ENCODE assay signal across 7 mouse cellular contexts in the genomic region with DNA sequence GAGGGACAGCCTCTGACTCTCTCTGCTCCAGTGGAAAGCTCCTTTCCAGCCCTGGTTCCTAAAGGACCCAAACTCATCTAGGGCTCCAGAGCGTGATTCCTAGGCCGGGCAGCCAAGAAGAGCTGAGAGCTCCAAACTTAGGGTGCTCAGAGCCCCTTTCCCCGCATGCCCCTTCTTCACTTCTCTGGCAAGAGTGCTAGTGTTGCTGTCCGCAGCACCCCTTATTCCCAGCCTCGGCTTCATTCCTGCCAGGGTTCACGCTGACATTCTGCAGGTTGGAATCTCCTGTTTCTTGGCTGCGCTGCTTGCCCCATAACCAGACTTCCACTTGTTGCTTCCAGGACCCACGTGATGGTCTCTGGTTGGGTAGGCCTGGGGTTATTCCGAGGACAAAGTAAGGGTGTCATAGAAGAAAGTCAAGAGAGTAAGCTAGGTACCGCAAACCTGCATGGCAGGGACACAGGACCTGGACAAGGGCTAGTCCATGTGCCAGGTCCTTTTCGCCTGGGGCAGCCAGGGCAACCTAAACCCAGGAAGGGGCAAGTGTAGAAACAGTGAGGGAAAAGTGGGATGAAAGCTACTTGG. TPM values are rescaled to one million over a fixed set of nuclear protein-coding genes. Genes with fewer than 3 reads are reported as not detected.
DNase-seq lines count a peak whose midpoint lies in the region; ATAC-seq and TF ChIP-seq lines count a peak whose summit lies in the region.

No protein-coding gene starts in this region.

- peaks cover 25% of the 10 kb centered on the region for H3K4me1 ChIP-seq in forebrain, embryonic 12.5 days
- H3K4me1 ChIP-seq in limb, embryonic 12.5 days (replicated peaks): peaks cover 24% of the 10 kb centered on the region
- peaks cover 22% of the 10 kb centered on the region for H3K4me1 ChIP-seq in olfactory bulb, adult 2 months (ENCODE audit: control insufficient read depth, insufficient read depth, low read length)

- WGBS in forebrain, embryonic 12.5 days: 5% methylated on average over 11 of the region's 11 CpGs
- 5% methylated on average over 11 of the region's 11 CpGs for WGBS in limb, embryonic 12.5 days
- 7% methylated on average over 11 of the region's 11 CpGs for WGBS in olfactory bulb, adult 2 months

- no peak for TF ChIP-seq POLR2A in olfactory bulb, adult 2 months (IDR thresholded peaks at IDR 0.05; ENCODE audit: insufficient read depth, low read depth, low read length)

- H3K27me3 ChIP-seq in forebrain, embryonic 12.5 days: peaks cover 75% of the 10 kb centered on the region
- peaks cover 78% of the 10 kb centered on the region for H3K27me3 ChIP-seq in limb, embryonic 12.5 days

- ATAC-seq in forebrain, embryonic 12.5 days (ENCODE audit: low FRiP score): no peak
- ATAC-seq in limb, embryonic 12.5 days (ENCODE audit: insufficient number of reproducible peaks, insufficient read depth, low FRiP score, low TSS enrichment, low read depth): peak; percentile 26; the same call in 1 of the 2 replicates

- peak; percentile 12 for DNase-seq in thymus, postnatal 0 days (ENCODE audit: low spot score)
- DNase-seq in thymus, postnatal 4 days: no peak
- DNase-seq in adrenal gland, adult 18-20 months (ENCODE audit: low spot score in 2 of 2): no peak
- DNase-seq in left cerebral cortex, adult 18-20 months (ENCODE audit: low spot score in 2 of 2): no peak

- no peak for TF ChIP-seq CTCF in olfactory bulb, adult 2 months (IDR thresholded peaks at IDR 0.05; ENCODE audit: insufficient read depth, low read depth, low read length)

- H3K36me3 ChIP-seq in forebrain, embryonic 12.5 days (replicated peaks): no peaks in the 10 kb centered on the region
- H3K36me3 ChIP-seq in limb, embryonic 12.5 days: no peaks in the 10 kb centered on the region

- H3K9ac ChIP-seq in forebrain, embryonic 12.5 days: no peak overlapping the region; the same call in 1 of the 2 replicates
- H3K9ac ChIP-seq in limb, embryonic 12.5 days (replicated peaks): no peak overlapping the region

- no peaks in the 10 kb centered on the region for H3K9me3 ChIP-seq in forebrain, embryonic 12.5 days
- no peaks in the 10 kb centered on the region for H3K9me3 ChIP-seq in limb, embryonic 12.5 days

- peak overlapping the region; percentile 68 for H3K4me2 ChIP-seq in forebrain, embryonic 12.5 days
- peak overlapping the region; percentile 64 for H3K4me2 ChIP-seq in limb, embryonic 12.5 days

- no peak overlapping the region for H3K27ac ChIP-seq in forebrain, embryonic 12.5 days
- no peak overlapping the region for H3K27ac ChIP-seq in limb, embryonic 12.5 days
- no peak overlapping the region for H3K27ac ChIP-seq in olfactory bulb, adult 2 months (ENCODE audit: insufficient read depth, low read depth, low read length)

- peak overlapping the region; percentile 42 for H3K4me3 ChIP-seq in forebrain, embryonic 12.5 days (replicated peaks)
- peak overlapping the region; percentile 38 for H3K4me3 ChIP-seq in limb, embryonic 12.5 days (replicated peaks)
- peak overlapping the region; percentile 27; the same call in 1 of the 2 replicates for H3K4me3 ChIP-seq in olfactory bulb, adult 2 months (ENCODE audit: insufficient read depth, low read depth, low read length)

RNA-seq across cellular contexts. Expression of a gene that starts 0.6 kb away (rescaled TPM):
- 1.6 and 1.7 TPM in 2 replicates for polyA plus RNA-seq in thymus, postnatal 0 days (2015; fragmentation: Nextera tagmentation; extraction: Ambion mirVana)
- 0.04 and 0.06 TPM in 2 replicates for polyA plus RNA-seq in forebrain, embryonic 12.5 days (2016; fragmentation: Nextera tagmentation; extraction: Ambion mirVana)
- polyA plus RNA-seq in limb, embryonic 12.5 days (2016; fragmentation: Nextera tagmentation; extraction: Ambion mirVana): 0.14 TPM in 1 of 2 replicates, not detected in the other
- not detected in 2 replicates for polyA plus RNA-seq in olfactory bulb, adult 2 months (2012; ENCODE audit: insufficient read depth, insufficient read length, low replicate concordance, missing spikeins)
- 10 to 100 TPM; 15.9 to 29.0 TPM for total RNA-seq in adrenal gland, adult 18-20 months (2021)
- under 1 TPM; 0.26 TPM for total RNA-seq in left cerebral cortex, adult 18-20 months (2021)
